Mouse (Mus musculus) liver, embryonic 15.5 days (tissue): ENCODE data around the gene Aff1. TPM values are rescaled to one million over a fixed set of nuclear protein-coding genes. Genes with fewer than 3 reads are reported as not detected.

Experiments
- ATAC-seq: fragments of 200-750 bp; cut with Nextera tagmentation; 2 replicates; pipeline ENCODE4 v1.8.0; 2017; ENCODE audit warnings: moderate number of reproducible peaks, mild to moderate bottlenecking, moderate library complexity; ENCODE audit not compliant: insufficient read depth
- H3K27ac ChIP-seq: fragments of 300-500 bp; sonication (generic); replicated peaks from 2 replicates; pipeline ENCODE4 v1.5.1; 2015; ENCODE audit warnings: mild to moderate bottlenecking, inconsistent platforms
- H3K27me3 ChIP-seq: fragments of 300-500 bp; sonication (generic); 2 replicates; pipeline ENCODE4 v1.6.1; 2015; ENCODE audit warnings: mild to moderate bottlenecking, inconsistent platforms
- H3K36me3 ChIP-seq: fragments of 300-500 bp; sonication (generic); replicated peaks from 2 replicates; pipeline ENCODE4 v1.6.1; 2015; ENCODE audit warnings: moderate library complexity, mild to moderate bottlenecking, inconsistent platforms
- H3K4me1 ChIP-seq: fragments of 300-500 bp; sonication (generic); replicated peaks from 2 replicates; pipeline ENCODE4 v1.6.1; 2015; ENCODE audit warnings: inconsistent platforms
- H3K4me2 ChIP-seq: fragments of 300-500 bp; sonication (generic); 2 replicates; pipeline ENCODE4 v1.6.1; 2015; ENCODE audit warnings: moderate library complexity, mild to moderate bottlenecking, inconsistent platforms
- H3K4me3 ChIP-seq: fragments of 300-500 bp; sonication (generic); replicated peaks from 2 replicates; pipeline ENCODE4 v1.5.1; 2015; ENCODE audit warnings: mild to moderate bottlenecking, inconsistent platforms
- H3K9ac ChIP-seq: fragments of 300-500 bp; sonication (generic); 2 replicates; pipeline ENCODE4 v1.6.1; 2015; ENCODE audit warnings: moderate library complexity, mild to moderate bottlenecking, inconsistent platforms
- H3K9me3 ChIP-seq: fragments of 300-500 bp; sonication (generic); replicated peaks from 2 replicates; pipeline ENCODE4 v1.6.1; 2016; ENCODE audit warnings: inconsistent platforms
- WGBS: fragments of 180-500 bp; shearing (Covaris S2); methylation state at CpG from one replicate; pipeline ENCODE4 v1.1.7; 2015; ENCODE audit warnings: mixed read lengths; ENCODE audit not compliant: insufficient replicate concordance; 5-methylcytosine and 5-hydroxymethylcytosine counted together
- polyA plus RNA-seq: library from polyadenylated mRNA; unstranded; fragments of >200 nt; fragmentation: Nextera tagmentation; extraction: Ambion mirVana; gene quantifications from 2 replicates; pipeline ENCODE4 v1.2.1, GENCODE M21; 2015

Gene Aff1
- polyA plus RNA-seq, 1 experiment from 2014 or later, result 14.3 TPM

DNA sequence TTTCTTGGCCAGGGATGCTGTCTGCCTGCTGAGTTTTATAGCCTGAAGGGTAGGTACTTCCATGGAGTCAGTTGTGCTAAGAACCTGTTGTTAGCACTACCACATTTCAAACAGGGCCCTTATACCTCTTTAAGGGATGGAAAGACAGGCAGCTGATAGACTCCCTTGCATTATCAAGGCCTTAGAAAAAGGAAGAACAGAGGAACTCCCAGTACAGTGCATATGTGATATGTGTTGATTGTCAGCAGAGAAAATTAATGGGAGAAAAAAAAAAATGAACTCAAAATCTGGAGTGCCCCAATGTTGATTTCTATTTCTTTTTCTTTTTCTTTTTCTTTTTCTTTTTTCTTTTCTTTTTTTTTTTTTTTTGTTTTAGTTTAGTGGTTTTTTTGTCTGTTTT lies 56.2 kb downstream of the Aff1 start:
- Histone ChIP-seq H3K4me3 (no peak overlapping the region), H3K4me1 (peaks cover 79% of the 10 kb centered on the region), H3K9ac (no peak overlapping the region), H3K4me2 (no peak overlapping the region), H3K9me3 (no peaks in the 10 kb centered on the region), H3K27ac (peak overlapping the region; percentile 53; the same call in 1 of the 2 replicates), H3K27me3 (no peaks in the 10 kb centered on the region), H3K36me3 (no peaks in the 10 kb centered on the region)
- no peak for ATAC-seq

DNA sequence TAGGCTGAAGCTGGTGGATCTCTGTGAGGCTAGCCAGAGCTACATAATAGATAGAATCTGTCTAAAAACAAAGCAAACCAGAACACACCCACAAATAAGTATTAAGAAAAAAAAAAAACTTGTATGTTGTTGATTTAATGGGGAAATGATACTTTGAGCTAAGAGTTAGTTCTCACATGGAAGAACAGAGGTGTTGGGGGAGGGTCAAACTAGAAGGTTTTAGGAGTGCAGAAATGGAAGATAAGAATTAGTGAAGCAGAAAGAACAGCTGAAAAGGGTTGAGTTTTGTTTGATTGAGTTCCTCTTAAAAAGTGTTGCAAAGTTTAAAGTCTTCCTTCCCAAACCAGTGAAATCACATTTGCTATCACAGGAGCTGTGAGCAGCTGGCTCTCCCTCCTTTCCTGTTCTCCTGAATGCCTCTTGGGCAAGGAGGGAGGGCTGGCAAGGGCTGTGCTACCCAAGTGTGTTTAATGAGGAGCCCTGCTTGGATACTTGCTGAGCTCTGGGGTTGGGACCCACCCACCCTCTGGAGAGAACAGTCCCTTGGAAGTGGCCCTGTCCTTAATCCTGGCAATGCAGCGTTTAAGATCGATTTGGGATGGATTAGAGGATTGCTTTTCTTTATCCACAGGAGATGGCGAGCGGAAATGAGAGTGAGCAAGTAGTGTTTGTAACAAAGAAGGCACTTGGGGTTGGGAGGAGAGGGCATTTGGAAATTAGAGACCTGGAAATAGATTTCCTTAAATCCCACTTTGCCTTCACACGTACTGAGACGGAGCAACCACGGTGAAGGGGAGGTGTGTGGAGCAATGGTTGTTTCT lies 57.5 kb downstream of the Aff1 start:
- Histone ChIP-seq H3K36me3 (no peaks in the 10 kb centered on the region), H3K4me2 (no peak overlapping the region), H3K27me3 (no peaks in the 10 kb centered on the region), H3K4me1 (peaks cover 66% of the 10 kb centered on the region), H3K4me3 (no peak overlapping the region), H3K27ac (peak overlapping the region; percentile 31; the same call in 1 of the 2 replicates), H3K9ac (no peak overlapping the region; the same call in 1 of the 2 replicates), H3K9me3 (no peaks in the 10 kb centered on the region)
- ATAC-seq, result no peak
- WGBS, result 88% methylated on average over 7 of the region's 7 CpGs

DNA sequence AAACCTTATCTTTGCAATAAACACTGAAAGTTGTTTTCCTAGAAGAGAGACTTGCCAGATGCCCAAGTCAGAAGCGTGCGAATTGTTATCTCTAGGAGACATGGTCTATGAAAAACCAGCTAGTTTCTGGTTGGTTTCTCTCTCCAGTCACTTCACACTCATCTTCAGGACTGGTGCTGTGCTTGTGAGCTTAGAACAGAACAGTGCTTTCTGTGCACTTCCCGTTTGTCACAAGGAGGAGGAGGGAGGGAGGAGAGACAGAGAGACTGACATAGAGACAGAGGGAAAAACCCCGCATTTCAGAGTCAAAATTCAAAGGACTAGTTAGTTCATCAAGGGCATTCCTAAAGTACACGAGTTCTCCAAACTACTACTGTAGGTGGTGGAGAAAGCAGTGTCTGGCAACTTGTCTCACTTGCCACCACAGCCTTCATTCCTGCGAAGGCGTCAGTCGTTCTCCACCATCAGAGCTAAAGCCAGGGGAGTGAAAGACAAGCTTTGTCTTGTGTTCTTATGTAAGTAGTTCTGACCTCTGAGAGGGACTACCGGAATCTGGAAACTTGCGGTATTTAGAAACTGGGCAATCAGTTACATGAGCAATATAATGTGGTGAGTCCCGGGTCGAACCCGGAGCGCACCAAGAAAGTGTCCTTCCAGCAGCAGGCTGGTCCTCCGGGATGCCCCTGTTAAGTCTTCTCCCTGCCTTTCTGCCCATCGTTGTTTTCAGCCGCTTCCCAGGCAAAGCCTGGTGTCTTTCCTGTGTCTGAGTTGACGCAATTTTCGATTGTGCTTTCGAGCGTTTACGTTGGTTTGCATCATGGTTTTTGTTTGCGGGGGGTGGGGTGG lies 60.7 kb downstream of the Aff1 start:
- Histone ChIP-seq H3K27me3 (no peaks in the 10 kb centered on the region), H3K4me3 (peak overlapping the region; percentile 86), H3K4me2 (peak overlapping the region; percentile 89), H3K36me3 (peaks cover 14% of the 10 kb centered on the region; the same call in 1 of the 2 replicates), H3K27ac (peak overlapping the region; percentile 100), H3K9me3 (no peaks in the 10 kb centered on the region), H3K9ac (peak overlapping the region; percentile 97), H3K4me1 (peaks cover 60% of the 10 kb centered on the region)
- ATAC-seq, result peak; percentile 32
- under 1% methylated on average over 23 of the region's 23 CpGs for WGBS

DNA sequence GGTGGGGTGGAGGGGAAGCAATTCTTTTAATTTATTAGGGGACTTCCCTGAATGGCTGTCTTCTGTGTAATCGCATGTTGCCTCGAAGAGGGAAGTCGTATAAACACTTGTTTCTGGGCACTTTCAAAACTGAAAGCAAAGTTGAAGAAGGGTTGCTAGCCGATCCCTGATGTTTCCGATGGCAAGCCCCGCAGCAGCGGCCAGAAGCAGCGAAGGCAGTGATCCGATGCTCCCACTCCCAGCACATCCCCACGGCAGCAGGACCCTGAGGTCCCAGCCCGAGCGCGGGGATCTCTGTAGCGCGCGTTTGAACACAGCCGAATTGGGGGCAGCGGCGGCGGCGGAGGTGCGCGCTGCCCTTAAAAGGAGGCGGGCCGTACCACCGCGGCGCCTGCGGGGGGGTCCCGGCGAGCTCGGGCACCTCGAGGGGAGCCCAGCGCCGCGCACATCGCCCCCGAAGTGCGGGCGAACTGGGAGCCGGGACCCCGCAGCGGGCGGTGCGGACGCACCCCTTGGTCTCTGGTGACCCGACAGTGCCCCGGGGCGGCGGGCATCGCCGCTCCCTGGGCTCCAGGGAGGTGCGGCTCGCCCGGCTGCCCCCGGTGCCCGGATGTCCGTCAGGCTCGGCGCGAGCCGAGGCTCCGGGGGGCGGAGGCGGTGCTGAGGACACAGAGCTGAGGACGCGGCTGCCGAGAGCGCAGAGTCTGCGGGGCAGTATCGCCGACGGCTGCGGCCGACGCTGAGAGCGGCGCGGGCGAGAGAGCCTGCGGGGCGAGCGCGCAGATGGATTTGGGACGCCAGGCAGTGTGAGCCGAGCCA lies 61.5 kb downstream of the Aff1 start:
- ATAC-seq, result peak; percentile 92
- Histone ChIP-seq H3K4me2 (peak overlapping the region; percentile 89), H3K4me3 (peak overlapping the region; percentile 86), H3K27ac (peak overlapping the region; percentile 100), H3K27me3 (no peaks in the 10 kb centered on the region), H3K36me3 (peaks cover 14% of the 10 kb centered on the region; the same call in 1 of the 2 replicates), H3K9ac (peak overlapping the region; percentile 97), H3K4me1 (peaks cover 63% of the 10 kb centered on the region), H3K9me3 (no peaks in the 10 kb centered on the region)
- under 1% methylated on average over 84 of the region's 86 CpGs for WGBS

DNA sequence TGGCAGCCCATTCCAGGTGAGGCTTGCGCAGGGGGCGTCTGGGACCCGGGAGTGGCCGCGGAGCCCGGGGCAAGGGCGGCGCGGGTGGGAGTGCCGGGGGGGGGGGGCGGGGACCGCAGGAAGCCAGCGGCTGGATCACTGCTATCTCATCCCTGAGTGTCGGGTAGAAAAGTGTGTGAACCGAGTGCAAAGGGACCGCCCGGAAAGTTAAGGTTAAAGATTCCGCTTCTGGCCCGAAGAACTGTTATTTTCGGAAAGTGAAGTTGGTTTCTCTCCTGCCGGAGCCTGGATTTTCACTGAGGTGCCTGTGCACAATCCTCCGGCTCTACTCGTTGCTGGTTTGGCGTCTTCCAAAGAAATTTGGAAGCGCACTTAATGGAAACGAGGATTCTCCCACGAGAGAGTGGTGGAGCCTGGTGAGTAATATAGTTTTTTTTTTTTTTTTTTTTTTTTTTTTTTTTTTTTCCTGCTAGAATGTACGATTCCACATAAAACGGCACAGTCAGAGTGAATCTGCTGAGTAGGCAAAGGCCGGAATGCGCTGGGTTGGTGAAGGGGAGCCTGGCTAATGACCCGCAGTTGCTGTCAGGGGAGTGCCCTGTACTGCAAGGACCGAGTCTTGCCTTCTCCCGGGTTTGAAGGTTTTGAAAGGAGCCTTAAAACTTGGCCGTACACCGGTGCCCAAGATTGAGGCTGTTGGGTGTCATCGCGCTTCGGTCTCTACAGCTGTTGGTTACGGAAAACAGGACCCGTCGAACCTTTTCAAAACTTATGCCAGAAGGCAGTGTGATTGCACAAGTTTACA lies 62.4 kb downstream of the Aff1 start:
- peaks cover 64% of the 10 kb centered on the region for H3K4me1 ChIP-seq

DNA sequence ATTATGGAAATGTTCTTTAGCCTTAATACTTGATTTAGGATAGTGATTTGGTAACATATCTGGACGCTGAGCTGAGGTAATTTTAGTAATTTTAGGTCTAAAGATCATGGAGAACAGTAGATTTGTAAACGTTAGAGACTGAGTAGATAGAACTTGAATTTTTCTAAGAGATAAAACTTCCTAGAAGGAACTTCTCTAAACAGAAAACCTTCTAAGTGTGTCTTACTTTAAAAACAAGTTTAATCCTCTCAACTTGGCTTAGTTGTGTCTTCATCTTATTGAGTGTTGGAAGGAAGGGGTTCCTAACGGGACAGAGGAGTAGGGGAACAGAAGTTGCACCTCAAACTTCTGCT lies 62.9 kb downstream of the Aff1 start:
- 6% methylated on average over 3 of the region's 3 CpGs for WGBS
- Histone ChIP-seq H3K36me3 (peaks cover 17% of the 10 kb centered on the region; the same call in 1 of the 2 replicates), H3K9ac (peak overlapping the region; percentile 97), H3K4me2 (peak overlapping the region; percentile 89), H3K4me1 (peaks cover 64% of the 10 kb centered on the region), H3K9me3 (no peaks in the 10 kb centered on the region), H3K27me3 (no peaks in the 10 kb centered on the region), H3K27ac (peak overlapping the region; percentile 100), H3K4me3 (peak overlapping the region; percentile 86)
- no peak for ATAC-seq

More for the DNA sequence above, 62.4 kb downstream of the Aff1 start:
- Histone ChIP-seq H3K36me3 (peaks cover 17% of the 10 kb centered on the region; the same call in 1 of the 2 replicates), H3K27ac (peak overlapping the region; percentile 100), H3K4me2 (peak overlapping the region; percentile 89), H3K4me3 (peak overlapping the region; percentile 86), H3K9me3 (no peaks in the 10 kb centered on the region), H3K9ac (peak overlapping the region; percentile 97), H3K27me3 (no peaks in the 10 kb centered on the region)
- ATAC-seq, result peak; percentile 82
- 1% methylated on average over 42 of the region's 42 CpGs for WGBS

DNA sequence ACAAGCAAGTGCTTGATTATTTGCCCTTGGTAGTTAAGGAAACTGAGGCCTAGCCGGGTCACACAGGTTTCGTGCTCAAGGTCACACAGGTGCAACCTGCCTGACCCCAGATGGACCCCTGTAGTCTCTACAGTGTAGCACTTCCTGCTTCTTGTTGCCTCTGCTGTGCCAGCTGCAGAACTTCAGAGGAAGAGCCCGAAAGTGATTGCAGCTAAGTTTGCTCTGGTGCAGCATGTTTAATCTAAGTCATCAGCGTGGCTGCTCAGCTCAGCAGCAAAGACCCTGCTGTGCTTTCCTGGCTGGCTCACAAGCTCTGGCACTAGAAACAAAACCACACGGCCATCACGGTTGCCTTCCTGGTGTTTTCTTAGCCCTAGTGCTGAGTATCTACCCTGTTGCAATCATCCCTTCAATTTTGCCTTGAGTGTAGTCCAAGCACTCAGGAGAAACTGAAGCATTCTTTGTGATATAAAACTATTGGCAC lies 64.1 kb downstream of the Aff1 start:
- 20% methylated on average over 6 of the region's 6 CpGs for WGBS
- Histone ChIP-seq H3K4me2 (peak overlapping the region; percentile 89), H3K36me3 (peaks cover 17% of the 10 kb centered on the region; the same call in 1 of the 2 replicates), H3K4me3 (peak overlapping the region; percentile 86), H3K9ac (peak overlapping the region; percentile 97), H3K27ac (peak overlapping the region; percentile 100), H3K27me3 (no peaks in the 10 kb centered on the region), H3K9me3 (no peaks in the 10 kb centered on the region), H3K4me1 (peaks cover 68% of the 10 kb centered on the region)
- ATAC-seq, result no peak

DNA sequence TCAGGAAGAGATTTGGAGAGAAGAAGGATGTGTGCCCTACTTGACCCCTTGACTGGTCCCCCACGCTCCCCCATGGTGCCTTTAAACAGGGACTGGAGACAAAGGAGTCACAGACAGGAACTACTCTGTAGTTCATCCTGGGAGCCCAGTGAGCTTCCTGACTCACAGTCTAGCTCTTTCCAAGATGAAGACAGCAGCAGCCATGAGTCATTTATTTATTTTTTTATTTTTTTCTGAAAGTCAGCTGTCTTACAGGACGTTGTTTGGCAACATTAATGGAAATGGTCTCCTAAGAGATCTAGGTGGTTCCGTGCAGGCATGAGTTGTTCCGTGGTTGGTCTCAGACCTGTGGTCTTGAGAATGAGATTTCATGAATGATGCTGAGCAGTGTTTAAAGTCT lies 66.3 kb downstream of the Aff1 start:
- no peak for ATAC-seq
- peaks cover 79% of the 10 kb centered on the region for H3K4me1 ChIP-seq

DNA sequence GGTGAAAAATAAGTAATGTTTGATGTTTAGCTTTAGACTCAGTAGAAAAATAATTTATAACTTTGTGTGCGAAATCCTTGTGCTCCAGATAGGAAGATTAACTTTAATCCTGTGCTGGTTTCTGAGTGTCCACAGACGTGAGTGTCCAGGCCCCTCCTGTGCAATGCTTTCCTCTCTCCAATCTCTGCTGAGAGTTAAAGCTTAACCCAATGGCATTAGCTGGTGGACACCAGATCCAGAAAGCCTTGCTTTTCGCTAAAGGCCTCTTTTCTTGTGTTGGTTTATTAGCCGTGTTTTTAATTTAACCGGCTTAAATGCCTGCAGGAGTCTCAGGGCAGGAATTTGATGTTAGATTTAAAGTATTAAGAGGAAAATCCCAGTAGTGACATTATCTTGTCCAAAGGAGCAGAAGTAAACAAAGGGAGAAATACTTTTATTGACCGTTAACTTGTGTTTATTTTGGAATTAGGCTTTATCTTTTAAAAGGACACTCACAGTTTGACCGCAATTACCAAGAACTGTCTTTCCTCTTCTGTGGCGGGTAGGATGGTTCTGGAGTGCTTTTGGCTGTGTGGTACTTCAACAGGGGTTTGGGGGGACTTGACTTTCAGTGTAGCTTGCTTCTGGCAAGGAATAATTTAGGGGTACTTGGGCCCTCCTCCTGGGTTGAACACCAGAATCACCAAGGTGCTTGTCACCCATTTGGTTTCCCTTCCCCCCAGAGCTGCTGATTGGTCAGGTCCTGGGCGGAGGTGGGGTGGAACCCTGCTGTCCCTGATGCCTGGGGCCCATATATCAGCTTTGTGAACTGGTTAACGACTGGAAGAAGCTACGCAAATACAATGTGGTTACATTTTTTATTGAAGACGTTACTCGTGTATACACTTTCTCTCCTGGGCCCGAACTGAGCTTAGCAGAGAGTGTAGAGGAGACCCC lies 67.6 kb downstream of the Aff1 start:
- peak overlapping the region; percentile 100 for H3K27ac ChIP-seq
- H3K36me3 ChIP-seq, result peaks cover 27% of the 10 kb centered on the region
- peak overlapping the region; percentile 89 for H3K4me2 ChIP-seq
- peak; percentile 92 for ATAC-seq
- H3K4me1 ChIP-seq, result peaks cover 89% of the 10 kb centered on the region
- 14% methylated on average over 14 of the region's 14 CpGs for WGBS
- H3K27me3 ChIP-seq, result no peaks in the 10 kb centered on the region
- H3K4me3 ChIP-seq, result peak overlapping the region; percentile 86
- no peaks in the 10 kb centered on the region for H3K9me3 ChIP-seq
- peak overlapping the region; percentile 69 for H3K9ac ChIP-seq

More for the DNA sequence above, 66.3 kb downstream of the Aff1 start:
- WGBS, result 56% methylated on average over 4 of the region's 4 CpGs
- Histone ChIP-seq H3K4me2 (peak overlapping the region; percentile 89), H3K27me3 (no peaks in the 10 kb centered on the region), H3K9me3 (no peaks in the 10 kb centered on the region), H3K9ac (peak overlapping the region; percentile 28; the same call in 1 of the 2 replicates), H3K36me3 (peaks cover 24% of the 10 kb centered on the region; the same call in 1 of the 2 replicates), H3K27ac (peak overlapping the region; percentile 100), H3K4me3 (peak overlapping the region; percentile 86)
